Mouse (Mus musculus) T-helper 1 cell (primary cell): ENCODE results near the gene Kcnj8.
"Not testable (repeated sequence)": the region's sequence is repeated elsewhere in the genome, so short reads cannot be mapped to it uniquely, and the experiment has no call there.

ENCODE experiments used
- in situ Hi-C: fragments of 300-600 bp; cut with MboI, MseI; formaldehyde crosslinking; loops from one replicate; pipeline ENCODE4 v1.15.1; 2025; ENCODE audit warnings: high pct_unique_total_duplicates

Kcnj8 gene

GRCm38 (mm10) chr6:142550871-142551270 is 20.5 kb downstream of the Kcnj8 start:
- in situ Hi-C loops = no loop called here

- in situ Hi-C loops = no loop called here
Observed at GRCm38 (mm10) chr6:142548377-142548776, 23.0 kb downstream of the Kcnj8 start.

GRCm38 (mm10) chr6:142545132-142545531 is 26.3 kb downstream of the Kcnj8 start:
- in situ Hi-C loops = no loop called here

- in situ Hi-C loops = loop anchor here (5.0 kb wide), 1 partner anchor 39 kb away; no protein-coding TSS in a partner anchor
Observed at GRCm38 (mm10) chr6:142543648-142544047, 27.8 kb downstream of the Kcnj8 start.

- in situ Hi-C loops = loop anchor here (5.0 kb wide), 1 partner anchor 40 kb away; no protein-coding TSS in a partner anchor
Observed at GRCm38 (mm10) chr6:142542800-142543175, 28.6 kb downstream of the Kcnj8 start.

- in situ Hi-C loops = loop anchor here (5.0 kb wide), 1 partner anchor 40 kb away; no protein-coding TSS in a partner anchor
Observed at GRCm38 (mm10) chr6:142542082-142542799, 29.2 kb downstream of the Kcnj8 start.

- in situ Hi-C loops = loop anchor here (5.0 kb wide), 1 partner anchor 42 kb away; no protein-coding TSS in a partner anchor
Observed at GRCm38 (mm10) chr6:142540561-142541160, 30.8 kb downstream of the Kcnj8 start.

- in situ Hi-C loops = loop anchor here (5.0 kb wide), 1 partner anchor 42 kb away; no protein-coding TSS in a partner anchor
Observed at GRCm38 (mm10) chr6:142540131-142540530, 31.3 kb downstream of the Kcnj8 start.

- in situ Hi-C loops = no loop called here
Observed at GRCm38 (mm10) chr6:142538503-142538902, 32.9 kb downstream of the Kcnj8 start.

- in situ Hi-C loops = no loop called here
Observed at GRCm38 (mm10) chr6:142533412-142533811, 38.0 kb downstream of the Kcnj8 start.

GRCm38 (mm10) chr6:142532686-142533085 is 38.7 kb downstream of the Kcnj8 start:
- in situ Hi-C loops = no loop called here

- in situ Hi-C loops = no loop called here
Observed at GRCm38 (mm10) chr6:142532141-142532540, 39.3 kb downstream of the Kcnj8 start.

GRCm38 (mm10) chr6:142530378-142530777 is 41.0 kb downstream of the Kcnj8 start:
- in situ Hi-C loops = no loop called here

GRCm38 (mm10) chr6:142529680-142530079 is 41.7 kb downstream of the Kcnj8 start:
- in situ Hi-C loops = no loop called here

- in situ Hi-C loops = no loop called here
Observed at GRCm38 (mm10) chr6:142527931-142528562, 43.4 kb downstream of the Kcnj8 start.

- in situ Hi-C loops = loop anchor here (5.0 kb wide), 1 partner anchor 213 kb away; no protein-coding TSS in a partner anchor
Observed at GRCm38 (mm10) chr6:142524635-142525308, 46.6 kb downstream of the Kcnj8 start.

- in situ Hi-C loops = loop anchor here (5.0 kb wide), 1 partner anchor 216 kb away; no protein-coding TSS in a partner anchor
Observed at GRCm38 (mm10) chr6:142521591-142522110, 49.8 kb downstream of the Kcnj8 start.

GRCm38 (mm10) chr6:142519110-142519509 is 52.3 kb downstream of the Kcnj8 start:
- in situ Hi-C loops = no loop called here

GRCm38 (mm10) chr6:142515379-142515778 is 56.0 kb downstream of the Kcnj8 start:
- in situ Hi-C loops = not testable (repeated sequence)

GRCm38 (mm10) chr6:142514912-142515311 is 56.5 kb downstream of the Kcnj8 start:
- in situ Hi-C loops = no loop called here
